Mouse (Mus musculus) E14TG2a.4 (cell line): ENCODE data around the gene Ttc24.

Experiments used
- CTCF ChIP-seq: conservative IDR thresholded peaks from 2 replicates; pipeline ENCODE4 v1.5.1; 2014; ENCODE audit warnings: low read length
- NANOG ChIP-seq: IDR thresholded peaks from 2 replicates; pipeline ENCODE4 v1.6.1; 2014; ENCODE audit warnings: borderline replicate concordance, low read length, mixed read lengths
- POU5F1 ChIP-seq: IDR thresholded peaks from 2 replicates; pipeline ENCODE4 v1.6.1; 2014; ENCODE audit warnings: low read length, borderline replicate concordance

GRCm38 (mm10) chr3:88100251-88100650 is 22.1 kb upstream of the Ttc24 start:
- TF ChIP-seq CTCF (no peak), POU5F1 (no peak), NANOG (no peak)
